Mouse (Mus musculus): Measurements from ENCODE around the gene Gm10477.
"Not testable (repeated sequence)": the region's sequence is repeated elsewhere in the genome, so short reads cannot be mapped to it uniquely, and the experiment has no call there.

Gm10477 gene

GRCm38 (mm10) chrX:56524442-56524841 is at the start of gene Gm10477:
Gene Gm10477, plus strand, starts transcription at chrX:56524742.
- not testable (repeated sequence) for DNase-seq

- no peak for DNase-seq
Observed at GRCm38 (mm10) chrX:56477553-56477952, 47.0 kb upstream of the Gm10477 start.

- no peak for DNase-seq
Observed at GRCm38 (mm10) chrX:56481906-56482305, 42.6 kb upstream of the Gm10477 start.

- DNase-seq = peak; percentile 38
Observed at GRCm38 (mm10) chrX:56489758-56490157, 34.8 kb upstream of the Gm10477 start.

GRCm38 (mm10) chrX:56497241-56497640 is 27.3 kb upstream of the Gm10477 start:
- DNase-seq = peak; percentile 4

- DNase-seq = peak; percentile 28
Observed at GRCm38 (mm10) chrX:56531266-56531665, 6.7 kb downstream of the Gm10477 start.

- DNase-seq = no peak
Observed at GRCm38 (mm10) chrX:56537162-56537561, 12.6 kb downstream of the Gm10477 start.

GRCm38 (mm10) chrX:56549506-56549905 is 25.0 kb downstream of the Gm10477 start, which contains the start of gene Gm648:
Gene Gm648, minus strand, starts transcription at chrX:56549606.
- no peak for DNase-seq

- DNase-seq = no peak
Observed at GRCm38 (mm10) chrX:56553584-56553983, 29.0 kb downstream of the Gm10477 start.

- DNase-seq = no peak
Observed at GRCm38 (mm10) chrX:56572465-56572864, 47.9 kb downstream of the Gm10477 start.

All from cerebellum, adult 11-12 months (tissue).